Mouse (Mus musculus): ENCODE results near the gene Adat3.
"Not testable (repeated sequence)": the region's sequence is repeated elsewhere in the genome, so short reads cannot be mapped to it uniquely, and the experiment has no call there.

Gene Adat3

GRCm38 (mm10) chr10:80578131-80578750, 24.4 kb upstream of the Adat3 start:
- peak; percentile 89 for DNase-seq (ENCODE audit: low spot score)

DNA sequence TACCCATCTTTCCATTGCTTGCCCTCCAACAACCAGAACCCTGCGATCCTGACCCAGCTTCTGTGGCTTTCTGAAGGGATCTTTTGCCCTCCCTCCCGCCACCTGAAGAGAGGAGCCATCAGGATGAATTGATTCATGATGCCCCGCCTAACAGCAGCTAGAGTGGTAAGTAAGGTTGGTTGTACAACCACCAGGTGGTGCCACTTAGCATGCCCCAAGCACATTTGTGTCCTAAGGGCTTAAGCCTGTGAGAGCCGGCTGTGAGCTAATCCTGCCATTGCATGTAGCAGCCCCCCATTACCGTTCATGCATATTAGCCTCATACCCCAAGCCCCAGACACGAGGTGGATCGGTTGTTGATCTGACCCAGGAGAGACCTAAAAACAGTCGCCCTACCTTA, 23.8 kb upstream of the Adat3 start:
- peak; percentile 76 for DNase-seq (ENCODE audit: low spot score)

DNA sequence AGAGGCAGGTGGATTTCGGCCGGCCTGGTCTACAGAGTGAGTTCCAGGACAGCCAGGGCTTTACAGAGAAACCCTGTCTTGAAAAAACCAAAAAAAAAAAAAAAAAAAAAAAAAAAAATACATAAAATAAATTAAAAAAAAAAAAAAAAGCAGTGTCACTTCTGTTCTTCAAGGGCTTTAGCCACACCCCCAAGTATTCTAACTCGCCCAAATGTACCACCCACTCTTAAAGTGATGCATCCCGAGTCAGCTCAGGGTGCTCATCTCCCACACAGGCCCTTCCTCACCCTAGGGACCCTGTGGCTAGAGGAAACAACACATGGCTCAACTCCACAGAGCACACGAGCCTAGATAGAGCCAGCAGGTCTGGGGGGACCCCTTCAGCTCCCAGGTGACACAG, 19.6 kb upstream of the Adat3 start:
- no peak for DNase-seq (ENCODE audit: low spot score)

- no peak for DNase-seq (ENCODE audit: low spot score)
Observed at GRCm38 (mm10) chr10:80584045-80584488, 18.6 kb upstream of the Adat3 start.

- no peak for DNase-seq (ENCODE audit: low spot score)
Observed at GRCm38 (mm10) chr10:80584642-80585552, 17.8 kb upstream of the Adat3 start.

DNA sequence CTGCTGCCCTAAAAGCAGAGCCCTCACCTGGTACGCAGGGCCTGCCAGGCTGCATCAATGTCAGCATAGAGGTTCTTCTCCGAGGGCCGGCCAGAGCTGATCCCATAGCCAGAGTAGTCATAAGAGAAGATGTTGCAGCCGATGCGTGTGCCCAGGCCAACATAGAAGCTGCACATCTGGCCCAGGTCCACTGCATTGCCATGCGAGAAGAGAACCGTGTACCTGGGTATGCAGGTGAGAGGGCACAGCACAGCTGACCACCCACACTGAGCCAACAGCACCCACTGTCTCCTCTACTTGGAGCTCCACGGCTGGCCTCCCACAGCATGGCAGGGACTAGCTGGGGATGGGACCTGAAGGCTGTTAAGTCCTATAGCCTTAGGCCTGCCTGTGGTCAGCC, 17.1 kb upstream of the Adat3 start:
- no peak for DNase-seq (ENCODE audit: low spot score)

DNA sequence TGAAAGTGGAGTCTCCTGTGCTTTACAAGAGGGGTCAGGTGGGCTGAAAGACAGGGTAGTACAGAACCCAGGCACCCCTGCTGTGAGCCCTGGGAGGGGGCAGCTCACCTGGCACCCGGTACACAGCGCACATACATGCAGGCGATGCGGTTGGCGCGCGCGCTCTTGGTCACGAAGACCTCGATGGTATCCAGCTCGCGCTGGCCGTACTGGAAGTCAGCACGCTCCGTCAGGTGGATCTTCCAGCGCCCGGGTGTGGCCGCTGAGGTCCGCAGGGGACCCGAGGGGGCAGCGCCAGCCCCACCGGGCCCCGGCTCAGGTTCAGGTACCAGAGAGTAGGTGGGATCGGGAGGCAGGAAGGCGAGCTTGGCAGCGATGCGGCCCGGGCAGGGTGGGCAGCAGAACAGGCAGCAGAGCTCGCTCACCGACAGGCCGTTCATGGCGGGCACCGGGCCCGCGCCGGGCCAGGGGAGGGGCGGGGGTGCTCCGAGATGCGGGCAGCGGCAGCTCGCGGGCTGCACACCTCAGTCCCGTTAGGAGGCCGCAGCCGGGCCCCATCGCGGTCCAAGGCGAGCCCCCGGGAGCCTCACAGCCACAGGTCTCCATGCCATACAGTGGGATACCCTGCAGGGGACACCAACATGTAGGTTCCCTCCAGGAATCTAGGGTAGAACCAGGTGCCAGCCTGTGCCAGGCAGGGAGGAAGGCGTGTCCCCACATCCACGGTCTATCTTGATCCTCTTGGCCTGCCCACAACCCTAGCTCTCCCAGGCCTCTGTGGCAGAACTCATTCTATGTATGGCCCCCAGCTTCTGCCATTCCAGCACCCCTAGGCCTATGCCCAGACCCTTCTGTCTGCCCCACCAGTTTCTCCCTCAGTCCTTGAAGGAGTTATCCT, 16.0 kb upstream of the Adat3 start:
- no peak for DNase-seq (ENCODE audit: low spot score)

DNA sequence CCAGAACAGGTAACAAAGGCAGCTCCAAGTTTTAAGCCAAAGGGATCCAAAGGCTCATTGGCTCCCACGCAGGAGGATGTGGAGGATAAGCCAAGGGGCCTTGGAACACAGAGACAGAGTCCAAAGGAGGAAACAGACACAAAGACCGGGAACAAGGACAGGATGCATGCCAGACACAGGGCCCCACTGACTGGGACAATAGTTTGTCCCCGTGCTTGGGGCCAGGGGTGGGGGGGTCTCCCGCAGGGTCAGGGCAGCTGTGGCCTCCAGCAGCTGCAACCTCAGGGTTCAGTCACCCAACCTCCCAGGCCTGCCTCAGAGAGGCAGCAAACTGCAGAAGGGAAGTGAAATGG, 15.4 kb upstream of the Adat3 start:
- peak; percentile 27 for DNase-seq (ENCODE audit: low spot score)

DNA sequence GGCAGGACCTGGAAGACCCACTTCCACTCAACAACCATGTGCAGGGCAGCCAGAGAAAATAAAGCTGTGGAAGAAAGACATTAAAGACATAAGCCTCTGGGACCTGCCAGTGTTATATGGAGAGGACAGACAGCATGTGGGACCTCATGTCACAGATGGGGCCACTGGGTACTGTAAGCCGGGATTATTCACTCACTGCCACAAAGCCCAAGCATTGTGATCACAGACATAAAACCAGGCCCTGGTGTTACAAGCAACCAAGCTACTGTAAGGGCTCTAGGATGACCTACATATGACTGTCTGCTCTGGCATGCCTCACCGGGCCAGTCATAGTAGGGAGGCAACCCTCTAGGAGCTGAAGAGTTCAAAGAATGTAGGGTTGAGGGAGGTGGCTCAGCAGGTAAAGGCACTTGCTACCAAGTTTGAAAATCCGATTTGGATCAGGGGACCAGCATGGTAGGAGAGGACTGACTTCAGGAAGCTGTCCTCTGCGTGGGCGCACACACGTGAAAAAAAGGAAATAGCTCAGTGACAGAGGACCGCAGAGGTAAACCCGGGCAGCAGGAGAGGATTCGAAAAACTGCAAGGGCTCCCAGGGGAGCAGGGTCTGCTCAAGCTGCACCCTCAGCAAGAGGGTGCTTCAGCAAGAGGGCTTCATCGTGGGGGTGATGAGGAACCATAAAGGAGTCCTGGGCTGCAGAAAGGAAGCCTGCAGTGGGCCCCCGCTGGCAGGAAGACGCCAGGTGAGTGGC, 13.4 kb upstream of the Adat3 start:
- DNase-seq (ENCODE audit: low spot score) = no peak

GRCm38 (mm10) chr10:80589879-80590854, 12.5 kb upstream of the Adat3 start, which contains the start of gene Abhd17a:
TSS of gene Abhd17a (minus strand) at chr10:80590341.
- peak; percentile 99 for DNase-seq (ENCODE audit: low spot score)

GRCm38 (mm10) chr10:80596318-80596717, 6.4 kb upstream of the Adat3 start:
- no peak for DNase-seq (ENCODE audit: low spot score)

DNA sequence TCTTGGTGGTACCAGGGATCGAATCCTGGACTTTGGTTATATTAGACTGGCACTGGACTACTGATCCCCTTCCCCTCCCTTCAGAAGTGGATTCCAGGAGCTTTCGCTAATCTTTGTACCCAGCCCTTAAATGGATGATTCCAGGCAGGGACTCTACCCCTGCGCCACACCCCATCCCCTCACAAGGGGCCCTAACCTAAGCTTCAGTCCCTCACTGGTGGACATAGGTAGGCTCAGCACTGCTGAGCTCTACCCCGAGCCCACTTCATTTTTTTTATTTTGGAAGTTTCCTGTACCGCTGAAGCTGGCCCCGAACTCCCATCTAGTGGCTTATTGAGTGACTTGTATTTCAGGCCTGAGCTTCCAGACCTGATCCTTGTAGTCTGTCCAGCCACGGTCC, 684 bp downstream of the Adat3 start:
- no peak for DNase-seq (ENCODE audit: low spot score)

DNA sequence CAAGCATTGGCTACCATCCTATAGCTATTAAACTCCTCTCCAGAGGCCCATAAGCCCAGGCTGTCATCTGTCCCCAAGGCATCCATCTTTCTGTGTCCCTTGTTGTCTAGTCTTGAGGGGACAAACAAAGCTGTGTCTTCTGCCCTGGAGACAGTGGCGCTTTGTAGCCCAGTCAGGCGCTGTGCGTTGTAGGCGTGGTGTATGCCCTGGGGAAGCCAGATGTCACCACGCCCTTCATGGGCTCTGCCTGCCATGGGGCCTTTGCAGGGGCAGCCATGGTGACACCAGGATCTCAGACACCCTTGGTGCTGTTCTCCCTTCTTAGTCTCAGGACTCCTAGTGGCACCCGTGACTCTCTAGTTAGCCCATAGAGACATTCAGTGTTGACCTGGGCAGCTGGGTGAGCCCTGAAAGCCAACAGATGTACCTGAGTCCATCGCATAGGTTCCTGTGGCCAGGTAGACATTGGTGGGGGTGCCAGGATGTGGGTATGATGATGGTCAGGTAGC, 1.4 kb downstream of the Adat3 start:
- no peak for DNase-seq (ENCODE audit: low spot score)

GRCm38 (mm10) chr10:80604988-80605387, 2.3 kb downstream of the Adat3 start:
- no peak for DNase-seq (ENCODE audit: low spot score)

GRCm38 (mm10) chr10:80605721-80606120, 3.0 kb downstream of the Adat3 start, which contains the start of gene Gm49322:
TSS of gene Gm49322 (plus strand) at chr10:80606021.
- not testable (repeated sequence) for DNase-seq (ENCODE audit: low spot score)

GRCm38 (mm10) chr10:80606306-80606705, 3.6 kb downstream of the Adat3 start:
- no peak for DNase-seq (ENCODE audit: low spot score)

DNA sequence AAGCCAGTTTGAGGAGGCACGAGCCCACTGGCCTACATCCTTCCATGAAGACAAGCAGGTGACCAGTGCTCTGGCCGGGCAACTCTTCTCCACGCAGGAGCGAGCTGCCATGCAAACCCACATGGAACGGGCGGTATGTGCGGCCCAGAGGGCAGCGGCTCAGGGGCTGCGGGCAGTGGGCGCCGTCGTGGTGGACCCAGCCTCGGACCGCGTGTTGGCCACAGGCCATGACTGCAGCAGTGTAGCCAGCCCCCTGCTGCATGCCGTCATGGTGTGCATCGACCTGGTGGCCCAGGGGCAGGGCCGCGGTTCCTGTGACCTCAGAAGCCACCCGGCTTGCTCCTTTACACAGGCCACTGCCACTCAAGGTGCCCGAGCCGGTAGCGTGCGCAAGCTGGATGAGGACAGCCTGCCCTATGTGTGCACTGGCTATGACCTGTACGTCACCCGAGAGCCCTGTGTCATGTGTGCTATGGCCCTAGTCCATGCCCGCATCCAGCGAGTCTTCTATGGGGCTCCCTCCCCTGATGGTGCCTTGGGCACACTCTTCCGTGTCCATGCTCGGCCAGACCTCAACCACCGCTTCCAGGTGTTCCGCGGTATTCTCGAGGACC, 4.2 kb downstream of the Adat3 start:
- DNase-seq (ENCODE audit: low spot score) = no peak

GRCm38 (mm10) chr10:80608435-80608834, 5.8 kb downstream of the Adat3 start:
- DNase-seq (ENCODE audit: low spot score) = no peak

DNA sequence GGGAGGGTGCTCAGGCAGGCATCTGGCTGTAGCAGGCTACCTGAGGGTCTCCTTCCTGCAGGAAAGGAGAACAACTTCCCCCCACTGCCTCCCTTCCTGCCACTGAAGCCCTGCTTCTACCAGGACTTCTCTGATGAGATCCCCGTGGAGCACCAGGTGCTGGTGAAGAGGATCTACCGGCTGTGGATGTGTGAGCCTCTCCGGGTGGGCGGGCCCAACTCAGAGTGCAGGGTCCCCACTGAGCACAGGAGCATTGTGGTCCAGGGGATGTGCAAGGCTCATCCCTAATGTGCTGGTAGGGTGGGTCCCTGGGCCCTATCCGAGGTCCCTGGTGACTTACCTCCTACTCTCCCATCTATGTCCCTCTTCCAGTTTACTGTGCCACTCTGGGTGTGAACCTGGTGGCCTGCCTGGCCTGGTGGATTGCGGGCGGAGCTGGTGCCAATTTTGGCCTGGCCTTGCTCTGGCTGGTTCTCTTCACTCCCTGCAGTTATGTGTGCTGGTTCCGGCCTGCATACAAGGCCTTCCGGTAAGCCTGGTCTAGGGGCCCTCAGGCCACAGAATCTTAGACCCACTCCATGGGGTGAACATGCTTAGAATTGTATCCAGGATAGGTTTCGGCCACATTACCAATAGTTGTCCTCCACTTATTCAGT, 6.7 kb downstream of the Adat3 start:
- DNase-seq (ENCODE audit: low spot score) = no peak

All from embryo, embryonic 10.5 days (tissue).